Mouse (Mus musculus): ENCODE measurements around the gene Tmed11. TPM values are rescaled to one million over a fixed set of nuclear protein-coding genes. Genes with fewer than 3 reads are reported as not detected.
"Not testable (repeated sequence)": the region's sequence is repeated elsewhere in the genome, so short reads cannot be mapped to it uniquely, and the experiment has no call there.

The Tmed11 gene
- not detected for total RNA-seq (2021)
- long read RNA-seq, experiment 1: 0 reads
- long read RNA-seq, experiment 2: 0 reads

- DNase-seq; intact Hi-C loops (cut with DNase I): not testable (repeated sequence)
These were observed at the start of gene Tmed11 for GRCm38 (mm10) chr5:108795263-108795662. Gene Tmed11 (minus strand): TSS chr5:108795363.

DNA sequence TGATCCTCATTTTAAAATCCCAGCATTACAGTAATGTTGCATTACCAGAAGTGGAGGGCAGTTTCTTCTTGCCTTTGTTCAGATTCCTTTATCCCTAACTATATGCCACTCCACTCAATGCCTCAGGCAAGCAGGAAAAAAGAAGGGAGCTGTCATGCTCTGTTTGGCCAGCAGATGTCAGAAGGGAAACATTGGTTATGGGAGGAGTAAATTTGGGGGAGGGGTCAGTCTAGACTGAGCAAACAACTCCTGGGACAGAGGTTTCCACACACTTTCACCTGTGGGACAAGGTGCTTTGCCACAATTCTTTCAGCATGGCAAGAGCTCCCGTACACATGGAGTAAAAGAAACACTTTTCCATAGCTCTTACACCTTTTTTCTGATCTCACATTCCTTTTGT lies 41.0 kb upstream of the Tmed11 start:
- DNase-seq: no peak
- intact Hi-C loops (cut with DNase I): no loop called here

GRCm38 (mm10) chr5:108823276-108823675 lies 28.1 kb upstream of the Tmed11 start:
- no peak for DNase-seq
- intact Hi-C loops (cut with DNase I): no loop called here

GRCm38 (mm10) chr5:108808750-108809149 lies 13.6 kb upstream of the Tmed11 start, which contains the start of gene Vmn2r8:
Gene Vmn2r8 (minus strand): TSS chr5:108808850.
- intact Hi-C loops (cut with DNase I); DNase-seq: not testable (repeated sequence)

GRCm38 (mm10) chr5:108803646-108804045 lies 8.5 kb upstream of the Tmed11 start:
- DNase-seq: no peak
- intact Hi-C loops (cut with DNase I): no loop called here

DNA sequence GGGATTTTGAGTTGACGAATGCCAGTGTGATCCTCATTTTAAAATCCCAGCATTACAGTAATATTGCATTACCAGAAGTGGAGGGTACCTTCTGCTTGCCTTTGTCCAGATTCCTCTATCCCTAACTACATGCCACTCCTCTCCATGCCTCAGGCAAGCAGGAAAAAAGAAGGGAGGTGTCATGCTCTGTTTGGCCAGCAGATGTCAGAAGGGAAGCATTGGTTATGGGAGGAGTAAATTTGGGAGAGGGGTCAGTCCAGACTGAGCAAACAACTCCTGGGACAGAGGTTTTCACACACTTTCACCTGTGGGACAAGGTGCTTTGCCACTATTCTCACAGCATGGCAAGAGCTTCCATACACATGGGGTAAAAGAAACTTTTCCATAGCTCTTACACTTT lies 4.8 kb downstream of the Tmed11 start:
- DNase-seq; intact Hi-C loops (cut with DNase I): not testable (repeated sequence)

- intact Hi-C loops (cut with DNase I): no loop called here
- DNase-seq: no peak
These were observed 20.4 kb downstream of the Tmed11 start, which contains the start of gene Rnf212 for GRCm38 (mm10) chr5:108774630-108775306. Gene Rnf212 (minus strand): TSS chr5:108774982.

DNA sequence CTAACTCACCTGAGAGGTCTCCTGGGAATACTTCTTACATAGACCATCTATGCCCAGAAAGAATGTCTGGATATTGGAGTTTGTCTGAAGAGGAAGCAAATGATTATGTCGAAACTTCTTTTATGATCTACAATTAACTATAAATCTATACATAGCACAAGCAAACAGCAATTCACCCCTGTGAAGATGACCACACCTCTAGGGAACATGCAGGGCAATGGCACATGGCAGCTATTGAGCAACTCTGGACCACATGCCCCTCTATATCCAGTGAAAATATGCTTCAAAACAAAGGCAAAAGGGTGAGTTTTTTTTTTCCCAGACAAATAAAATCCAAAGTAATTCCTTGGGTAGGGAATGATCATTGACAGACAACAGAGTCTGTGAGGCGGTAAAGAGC lies 35.2 kb downstream of the Tmed11 start:
- DNase-seq: no peak
- intact Hi-C loops (cut with DNase I): no loop called here

DNA sequence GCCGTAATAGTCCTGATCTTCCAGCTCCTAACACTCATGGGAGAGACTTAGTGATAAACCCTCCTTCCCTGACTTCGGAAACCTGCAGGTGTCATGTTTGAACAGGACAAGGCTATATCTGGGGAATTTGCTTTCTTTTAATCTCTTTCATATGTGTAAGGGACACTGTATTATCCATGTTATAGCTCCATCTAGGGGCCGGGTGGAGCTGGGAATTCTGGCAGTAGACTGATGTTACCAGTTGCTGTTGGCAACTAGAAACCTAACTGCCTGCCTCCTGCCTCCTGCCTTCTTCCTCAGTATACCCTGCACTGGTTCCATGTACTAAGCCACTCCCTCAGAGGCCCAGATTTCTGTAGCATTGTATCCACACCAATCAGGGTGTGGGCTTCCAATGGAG lies 36.8 kb downstream of the Tmed11 start:
- no peak for DNase-seq
- intact Hi-C loops (cut with DNase I): no loop called here

DNA sequence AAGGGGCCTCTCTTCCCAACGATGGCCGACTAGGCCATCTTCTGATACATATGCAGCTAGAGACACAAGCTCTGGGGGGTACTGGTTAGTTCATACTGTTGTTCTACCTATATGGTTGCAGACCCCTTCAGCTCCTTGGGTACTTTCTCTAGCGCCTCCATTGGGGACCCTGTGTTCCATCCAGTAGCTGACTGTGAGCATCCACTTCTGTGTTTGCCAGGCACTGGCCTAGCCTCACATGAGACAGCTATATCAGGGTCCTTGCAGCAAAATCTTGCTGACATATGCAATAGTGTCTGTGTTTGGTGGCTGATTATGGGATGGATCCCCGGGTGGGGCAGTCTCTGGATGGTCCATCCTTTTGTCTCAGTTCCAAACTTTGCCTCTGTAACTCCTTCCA lies 43.9 kb downstream of the Tmed11 start:
- intact Hi-C loops (cut with DNase I); DNase-seq: not testable (repeated sequence)

- intact Hi-C loops (cut with DNase I): no loop called here
- DNase-seq: no peak
These were observed 44.6 kb downstream of the Tmed11 start for GRCm38 (mm10) chr5:108750328-108751210.

- DNase-seq: no peak
- intact Hi-C loops (cut with DNase I): no loop called here
These were observed 50.5 kb downstream of the Tmed11 start for GRCm38 (mm10) chr5:108744629-108745028.

DNA sequence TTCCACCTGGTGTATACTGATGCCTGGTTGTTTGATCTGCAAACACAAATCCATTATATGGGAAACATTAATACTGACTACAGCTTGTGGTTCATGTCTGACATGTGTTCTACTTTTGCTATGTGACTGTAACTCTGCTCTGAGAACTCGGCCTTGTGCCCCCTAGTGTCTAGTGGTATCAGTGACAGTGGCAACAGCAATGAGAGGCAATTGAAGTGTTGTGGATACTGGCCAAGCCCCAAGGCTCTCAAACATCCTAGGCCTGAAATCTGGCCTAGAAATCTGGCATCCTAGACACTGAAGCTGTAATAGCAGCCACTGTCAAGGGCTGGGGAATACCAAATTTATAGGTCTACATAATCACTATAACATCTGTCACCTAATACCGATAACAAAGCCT lies 51.3 kb downstream of the Tmed11 start:
- intact Hi-C loops (cut with DNase I): no loop called here
- no peak for DNase-seq

DNA sequence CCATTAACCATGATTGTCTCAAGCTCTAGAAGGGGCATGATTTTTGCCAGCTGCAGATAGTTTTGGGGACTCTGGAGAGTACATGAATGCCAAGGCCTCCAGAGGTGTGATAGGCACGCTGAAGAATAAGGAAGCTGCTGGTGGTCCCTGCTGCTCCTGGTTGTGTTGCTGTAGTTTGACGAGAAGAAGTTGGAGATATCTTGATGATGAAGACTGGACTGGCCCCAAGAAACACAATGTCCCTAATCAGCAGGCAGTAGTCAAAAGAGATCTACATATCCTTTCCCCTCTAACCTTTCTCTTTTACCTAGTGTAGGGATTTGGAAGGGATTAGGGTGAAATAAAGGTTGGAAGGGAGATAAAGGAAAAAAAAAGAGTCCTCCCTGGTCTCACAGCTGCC lies 52.6 kb downstream of the Tmed11 start:
- no peak for DNase-seq
- intact Hi-C loops (cut with DNase I): no loop called here

- intact Hi-C loops (cut with DNase I): no loop called here
- no peak for DNase-seq
These were observed 53.3 kb downstream of the Tmed11 start for GRCm38 (mm10) chr5:108741844-108742243.

- intact Hi-C loops (cut with DNase I): loop anchor here (2.0 to 10.0 kb wide), 2 partner anchors 35 to 303 kb away; partner anchors contain the start of gene Fgfrl1
- no peak for DNase-seq
These were observed 67.7 kb downstream of the Tmed11 start for GRCm38 (mm10) chr5:108727425-108727824.

Other genes with a start within 250 kb of the Tmed11 start
- not detected for gene Cplx1, start 245.3 kb downstream of the Tmed11 start, total RNA-seq (2021)
- 10 to 100 TPM; 11.1 to 13.1 TPM for gene Gak, start 165.6 kb downstream of the Tmed11 start, total RNA-seq (2021)
- 1 to 10 TPM; 6.6 to 6.7 TPM for gene Tmem175, start 165.6 kb downstream of the Tmed11 start, total RNA-seq (2021)
- 1 to 10 TPM; 7.2 to 8.9 TPM for gene Idua, start 135.0 kb downstream of the Tmed11 start, total RNA-seq (2021)
- gene Dgkq, start 125.7 kb downstream of the Tmed11 start, total RNA-seq (2021): 1 to 10 TPM; 4.6 to 7.3 TPM
- not detected for gene Slc26a1, start 119.8 kb downstream of the Tmed11 start, total RNA-seq (2021)
- gene Fgfrl1, start 103.0 kb downstream of the Tmed11 start, total RNA-seq (2021): 10 to 100 TPM; 25.6 to 34.7 TPM
- gene Rnf212, start 20.4 kb downstream of the Tmed11 start, total RNA-seq (2021): not detected
- not detected for gene Vmn2r8, start 13.5 kb upstream of the Tmed11 start, total RNA-seq (2021)
- not detected for gene Vmn2r9, start 57.2 kb upstream of the Tmed11 start, total RNA-seq (2021)
- gene Vmn2r10, start 211.2 kb upstream of the Tmed11 start, total RNA-seq (2021): not detected